Mouse (Mus musculus) gastrocnemius, postnatal 10 days (tissue): ENCODE measurements around the gene Bloc1s5. TPM values are rescaled to one million over a fixed set of nuclear protein-coding genes. Genes with fewer than 3 reads are reported as not detected.
A peak's percentile ranks its signal among the peaks of the same experiment; 100 is the strongest.
"Not testable (repeated sequence)": the region's sequence is repeated elsewhere in the genome, so short reads cannot be mapped to it uniquely, and the experiment has no call there.

Source experiments
- DNase-seq: peaks from one replicate; pipeline ENCODE4 v3.0.0; 2021; ENCODE audit warnings: mixed read lengths
- total RNA-seq, 2 experiments: library from RNA; stranded (reverse); gene quantifications; 2 replicates each; pipeline ENCODE4 v1.2.3; 2021

The Bloc1s5 gene
- total RNA-seq, 2 experiments from 2014 or later, result 6.9 to 7.4 TPM

GRCm38 (mm10) chr13:38618001-38618630, 16.8 kb downstream of the Bloc1s5 start:
- not testable (repeated sequence) for DNase-seq

GRCm38 (mm10) chr13:38616887-38617286, 18.0 kb downstream of the Bloc1s5 start:
- DNase-seq, result no peak

DNA sequence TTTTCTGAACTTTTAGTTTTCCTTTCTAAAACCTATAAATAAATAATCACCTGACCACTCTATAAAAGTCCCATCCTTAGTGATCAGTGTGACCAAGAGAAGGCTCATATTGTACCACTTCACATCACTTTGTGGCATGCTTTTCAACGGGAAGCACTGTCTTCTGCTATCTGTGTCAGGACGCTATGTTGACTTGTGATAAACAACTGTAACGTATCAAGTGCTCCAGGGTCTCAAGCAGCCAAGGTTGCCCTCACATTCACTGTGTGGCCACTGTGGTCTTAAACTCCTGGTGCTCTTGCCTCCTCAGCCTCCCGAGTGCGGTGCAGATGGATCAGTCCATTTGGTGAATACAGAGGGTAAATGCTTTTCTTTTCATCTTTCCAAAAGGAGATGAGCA, 19.3 kb downstream of the Bloc1s5 start:
- no peak for DNase-seq

DNA sequence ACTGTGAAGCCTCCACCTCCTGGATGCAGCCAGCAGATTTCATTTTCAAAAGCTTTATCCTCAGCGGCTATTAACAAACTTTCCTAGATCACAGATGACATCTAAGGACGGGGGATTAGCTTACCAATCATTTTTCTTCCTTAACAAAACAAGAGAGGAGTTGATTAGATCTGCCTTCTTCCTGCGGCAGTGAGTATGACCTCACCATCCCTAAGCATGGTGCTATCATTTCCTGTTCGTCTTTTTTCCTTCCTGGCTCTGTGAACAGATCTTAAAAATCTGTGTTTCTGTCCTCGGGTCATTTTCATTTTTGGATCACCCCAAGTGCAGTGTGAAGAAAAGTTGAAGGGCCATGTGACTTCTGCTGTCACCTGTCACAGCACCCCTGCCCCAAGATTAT, 20.6 kb downstream of the Bloc1s5 start:
- no peak for DNase-seq

GRCm38 (mm10) chr13:38613583-38613982, 21.3 kb downstream of the Bloc1s5 start:
- no peak for DNase-seq

DNA sequence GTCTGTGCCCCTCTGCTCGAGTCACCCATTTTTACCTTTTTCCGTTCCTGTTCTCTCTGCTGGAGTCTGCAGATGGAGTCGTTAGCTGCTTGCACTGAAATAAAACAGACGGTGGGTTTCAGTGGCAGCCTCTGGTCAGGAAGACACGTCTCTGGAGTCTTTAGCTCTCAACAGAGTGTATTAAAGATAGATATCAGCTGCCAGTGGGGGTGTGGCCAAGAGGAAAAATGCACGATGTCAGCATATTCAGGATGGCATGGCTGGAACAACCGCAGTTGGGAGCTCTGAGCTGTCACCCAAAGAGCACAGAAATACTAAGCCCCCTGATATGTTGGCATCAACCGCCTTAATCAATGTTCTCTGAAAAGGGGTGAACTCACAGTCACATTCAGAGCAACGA, 22.3 kb downstream of the Bloc1s5 start:
- DNase-seq, result no peak

- DNase-seq, result no peak
Observed at GRCm38 (mm10) chr13:38612179-38612578, 22.7 kb downstream of the Bloc1s5 start.

- no peak for DNase-seq
Observed at GRCm38 (mm10) chr13:38610336-38610735, 24.6 kb downstream of the Bloc1s5 start.

GRCm38 (mm10) chr13:38607130-38607529, 27.8 kb downstream of the Bloc1s5 start:
- DNase-seq, result no peak

- no peak for DNase-seq
Observed at GRCm38 (mm10) chr13:38605353-38605752, 29.6 kb downstream of the Bloc1s5 start.

- DNase-seq, result no peak
Observed at GRCm38 (mm10) chr13:38602966-38603365, 31.9 kb downstream of the Bloc1s5 start.

- DNase-seq, result no peak
Observed at GRCm38 (mm10) chr13:38602243-38602832, 32.6 kb downstream of the Bloc1s5 start.

GRCm38 (mm10) chr13:38600811-38601210, 34.1 kb downstream of the Bloc1s5 start:
- no peak for DNase-seq

- no peak for DNase-seq
Observed at GRCm38 (mm10) chr13:38597076-38597475, 37.8 kb downstream of the Bloc1s5 start.

GRCm38 (mm10) chr13:38596461-38596860, 38.4 kb downstream of the Bloc1s5 start:
- no peak for DNase-seq

GRCm38 (mm10) chr13:38593114-38593513, 41.8 kb downstream of the Bloc1s5 start:
- no peak for DNase-seq

- no peak for DNase-seq
Observed at GRCm38 (mm10) chr13:38587350-38587749, 47.6 kb downstream of the Bloc1s5 start.

DNA sequence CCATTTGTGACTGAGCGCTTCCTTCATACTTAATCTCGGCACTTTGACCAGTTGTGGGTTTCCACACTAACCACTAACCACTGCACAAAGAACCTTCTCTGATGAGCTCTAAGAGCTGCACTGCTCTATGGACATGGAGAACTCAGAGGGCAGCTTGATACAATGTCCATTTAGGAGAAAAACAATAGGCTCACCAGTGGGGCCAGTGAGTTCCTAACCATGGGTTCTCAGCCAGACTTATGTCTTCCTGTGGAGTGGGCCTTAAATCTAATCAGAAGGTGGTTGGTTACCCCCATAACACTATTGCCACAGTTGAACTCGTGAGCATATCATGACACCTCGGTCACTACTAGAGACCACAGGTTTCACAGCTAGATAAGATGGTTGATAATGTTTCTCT, 48.5 kb downstream of the Bloc1s5 start:
- DNase-seq, result no peak

DNA sequence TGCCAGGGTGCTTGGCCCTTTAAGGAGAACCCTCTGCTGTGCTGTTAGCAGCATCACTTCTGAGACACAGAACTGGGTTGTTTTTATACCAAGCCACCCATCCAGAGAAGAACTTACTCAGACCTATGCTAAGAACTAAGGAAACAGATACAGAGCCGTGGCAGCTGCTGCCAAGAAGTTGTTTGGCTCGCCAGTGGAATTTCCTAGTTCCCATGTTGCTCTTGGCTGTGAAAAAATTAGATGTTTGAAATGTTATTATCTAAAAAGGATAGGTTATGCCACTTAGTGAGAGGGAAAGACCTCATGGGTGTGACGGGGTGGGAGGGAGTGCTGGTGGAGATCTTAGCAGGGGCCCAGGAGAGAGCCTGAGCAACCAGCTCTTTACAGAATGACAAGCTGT, 52.1 kb downstream of the Bloc1s5 start:
- no peak for DNase-seq

DNA sequence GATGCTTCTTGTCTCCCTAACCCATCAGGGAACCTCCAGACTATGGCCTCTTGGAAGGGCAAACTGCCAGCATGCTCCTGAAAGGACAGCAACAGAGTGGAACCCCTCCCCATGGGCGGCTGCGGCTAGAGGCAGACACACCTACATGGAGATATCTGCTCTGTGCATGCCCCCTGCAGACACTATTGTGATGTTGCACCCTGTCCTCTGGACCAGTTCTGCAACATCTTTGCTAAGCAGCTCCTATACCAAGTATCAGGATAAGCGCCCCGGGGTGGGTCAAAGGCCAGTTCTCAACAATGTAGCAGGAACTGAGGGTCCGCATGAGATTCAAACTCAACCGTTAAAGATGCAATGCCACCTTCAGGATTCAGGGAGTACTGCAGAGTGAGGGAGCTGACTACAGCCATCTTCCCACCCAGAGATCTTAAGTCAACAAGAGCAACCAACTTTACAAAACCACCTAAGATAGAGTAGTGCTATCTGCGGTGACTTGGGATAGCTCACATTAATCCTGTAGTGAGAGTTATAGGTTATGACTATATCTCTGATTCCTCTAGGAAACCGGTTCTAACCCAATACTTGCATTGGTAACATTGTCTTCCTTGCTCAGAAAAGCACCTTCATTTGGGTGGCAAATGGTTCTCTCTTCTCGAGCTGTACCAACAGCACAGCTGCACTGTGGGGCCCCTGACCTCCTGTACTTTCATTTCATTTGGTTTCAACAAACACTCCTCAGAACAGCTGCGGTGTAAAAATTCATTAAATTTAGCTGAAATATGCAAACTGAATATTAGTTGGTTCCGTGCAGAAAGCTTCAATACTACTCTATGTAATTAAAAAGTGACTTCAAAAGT, 54.1 kb downstream of the Bloc1s5 start:
- DNase-seq, result peak; percentile 50

DNA sequence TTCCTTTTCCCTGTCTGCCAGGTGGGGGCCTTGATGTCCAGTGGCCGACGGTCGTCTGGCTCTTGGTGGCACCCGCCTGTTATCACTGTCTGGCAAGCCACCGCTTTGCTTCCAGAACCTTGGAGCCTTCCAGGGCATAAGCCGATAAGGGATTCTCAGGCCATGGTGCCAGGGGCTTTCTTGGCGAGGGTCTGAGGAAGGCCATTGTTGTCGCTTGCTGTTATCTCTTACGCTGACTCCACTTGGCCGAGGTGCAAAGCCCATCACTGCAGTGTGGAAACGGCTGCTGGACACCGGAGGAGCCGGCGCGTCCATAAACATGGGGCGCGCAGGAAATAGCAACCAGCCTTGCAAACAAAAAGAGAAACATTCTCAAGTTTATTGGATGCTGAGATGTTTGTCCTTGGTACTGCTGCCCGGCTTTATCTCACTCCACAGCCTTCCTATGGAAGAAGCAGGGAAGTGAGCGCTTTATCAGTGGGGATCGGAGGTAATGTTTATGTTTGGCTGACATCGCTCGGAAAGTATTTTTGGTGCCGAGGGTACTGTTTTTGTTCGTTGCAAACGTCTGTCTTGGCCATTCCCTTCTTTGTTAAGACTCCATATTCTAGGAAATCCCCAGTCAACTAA, 54.8 kb downstream of the Bloc1s5 start:
- DNase-seq, result no peak

- no peak for DNase-seq
Observed at GRCm38 (mm10) chr13:38574668-38575067, 60.2 kb downstream of the Bloc1s5 start.

GRCm38 (mm10) chr13:38573281-38573680, 61.6 kb downstream of the Bloc1s5 start:
- no peak for DNase-seq
